Mouse (Mus musculus): ENCODE measurements at regions not wholly inside any gene's neighbourhood (a gene's known extent, or its start where the extent isn't known, plus 50 kb on each side); places are given as distances from the start of the nearest gene placed in this dataset.
"Not testable (repeated sequence)": the region's sequence is repeated elsewhere in the genome, so short reads cannot be mapped to it uniquely, and the experiment has no call there.

GRCm38 (mm10) chr14:107214391-107214790 is 1108.4 kb downstream of the Trim52 start:
- no peaks in the 10 kb centered on the region for H3K4me1 ChIP-seq (ENCODE audit: insufficient read depth, low read length)
- WGBS, result 84% methylated on average over 2 of the region's 2 CpGs
- no peak overlapping the region for H3K4me2 ChIP-seq (ENCODE audit: low read depth, low read length)
- DNase-seq (ENCODE audit: low spot score) (no peak), ATAC-seq (no peak)
- H3K27me3 ChIP-seq (ENCODE audit: insufficient read depth, low read length), result no peaks in the 10 kb centered on the region
- no peaks in the 10 kb centered on the region for H3K9me3 ChIP-seq (ENCODE audit: low read length)
- H3K36me3 ChIP-seq (ENCODE audit: insufficient read depth, low read length), result no peaks in the 10 kb centered on the region
- TF ChIP-seq CTCF (IDR thresholded peaks at IDR 0.05; ENCODE audit: low read depth), result no peak
- no peak overlapping the region for H3K9ac ChIP-seq (replicated peaks; ENCODE audit: low read length)
- H3K4me3 ChIP-seq (ENCODE audit: low read length), result no peak overlapping the region
- H3K27ac ChIP-seq, result no peak overlapping the region

DNA sequence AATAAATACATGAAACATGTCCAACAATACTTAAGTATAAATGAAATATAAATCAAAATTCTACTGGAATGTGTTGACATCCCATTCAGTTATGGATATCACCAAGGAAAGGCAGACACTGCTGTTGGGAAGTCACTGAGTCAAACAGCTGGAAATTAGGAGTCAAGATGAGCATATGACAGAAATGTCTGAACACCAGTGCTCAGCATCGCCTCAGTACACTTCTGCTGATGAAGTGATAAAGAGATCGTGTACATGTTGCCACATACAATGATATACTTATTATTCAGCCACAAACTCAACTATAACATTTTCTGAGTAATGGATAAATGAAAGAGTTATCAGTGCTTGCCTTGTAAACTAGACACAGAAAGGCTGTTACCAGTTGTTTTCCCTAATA is 1158.2 kb downstream of the Trim52 start:
- Histone ChIP-seq H3K9me3 (ENCODE audit: low read length) (no peaks in the 10 kb centered on the region), H3K4me1 (ENCODE audit: insufficient read depth, low read length) (no peaks in the 10 kb centered on the region), H3K36me3 (ENCODE audit: insufficient read depth, low read length) (no peaks in the 10 kb centered on the region), H3K4me3 (ENCODE audit: low read length) (no peak overlapping the region), H3K27ac (no peak overlapping the region), H3K27me3 (ENCODE audit: insufficient read depth, low read length) (no peaks in the 10 kb centered on the region), H3K9ac (replicated peaks; ENCODE audit: low read length) (no peak overlapping the region), H3K4me2 (ENCODE audit: low read depth, low read length) (no peak overlapping the region)
- WGBS, result 88% methylated on average over 2 of the region's 2 CpGs
- DNase-seq (ENCODE audit: low spot score), result no peak
- no peak for ATAC-seq
- no peak for TF ChIP-seq CTCF (IDR thresholded peaks at IDR 0.05; ENCODE audit: low read depth)

DNA sequence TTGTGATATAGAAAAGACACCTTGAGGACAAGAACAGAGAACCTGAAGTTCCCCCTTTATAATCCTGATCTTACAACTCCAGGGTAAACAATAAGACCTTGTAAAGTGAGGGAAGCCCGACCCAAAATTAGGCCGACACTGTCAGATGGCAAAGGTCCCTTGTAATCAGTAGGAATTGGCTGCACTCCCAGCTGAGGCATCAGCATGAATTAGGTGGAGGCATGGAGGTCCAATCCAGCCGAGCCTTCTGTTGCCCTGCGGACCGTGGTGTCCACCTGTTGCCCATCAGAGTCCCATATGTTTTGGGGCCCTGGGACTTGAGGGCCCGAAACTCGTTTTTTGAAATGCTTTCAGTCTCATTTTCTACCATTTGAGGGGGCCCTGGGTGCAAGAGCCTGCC is 1174.3 kb downstream of the Trim52 start:
- not testable (repeated sequence) for ATAC-seq; H3K9ac ChIP-seq (replicated peaks; ENCODE audit: low read length); H3K9me3 ChIP-seq (ENCODE audit: low read length); H3K4me2 ChIP-seq (ENCODE audit: low read depth, low read length); DNase-seq (ENCODE audit: low spot score); H3K4me1 ChIP-seq (ENCODE audit: insufficient read depth, low read length); H3K4me3 ChIP-seq (ENCODE audit: low read length); H3K27ac ChIP-seq; H3K27me3 ChIP-seq (ENCODE audit: insufficient read depth, low read length); H3K36me3 ChIP-seq (ENCODE audit: insufficient read depth, low read length)
- 67% methylated on average over 7 of the region's 7 CpGs for WGBS

DNA sequence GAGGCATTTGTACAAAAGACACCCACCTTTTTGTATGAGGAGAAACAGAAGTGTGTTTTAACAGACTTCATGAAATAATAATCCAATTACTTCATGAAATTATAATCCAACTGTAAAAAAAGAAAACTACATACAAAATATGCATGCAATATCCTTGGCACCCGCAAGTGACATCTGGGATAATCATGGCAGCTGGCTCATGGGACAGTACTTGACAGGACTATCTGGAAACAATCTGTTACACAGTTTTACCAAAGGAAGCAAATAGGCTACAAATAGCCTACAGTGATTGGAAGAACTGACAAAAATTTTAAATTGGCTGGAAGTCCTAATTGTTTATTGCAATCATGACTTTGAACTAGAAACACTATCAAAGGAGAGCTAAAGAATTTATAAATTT is 1223.3 kb downstream of the Trim52 start:
- Histone ChIP-seq H3K4me3 (ENCODE audit: low read length) (no peak overlapping the region), H3K9ac (replicated peaks; ENCODE audit: low read length) (no peak overlapping the region), H3K27ac (no peak overlapping the region), H3K4me2 (ENCODE audit: low read depth, low read length) (no peak overlapping the region), H3K9me3 (ENCODE audit: low read length) (no peaks in the 10 kb centered on the region), H3K36me3 (ENCODE audit: insufficient read depth, low read length) (no peaks in the 10 kb centered on the region), H3K4me1 (ENCODE audit: insufficient read depth, low read length) (no peaks in the 10 kb centered on the region), H3K27me3 (ENCODE audit: insufficient read depth, low read length) (no peaks in the 10 kb centered on the region)
- TF ChIP-seq CTCF (IDR thresholded peaks at IDR 0.05; ENCODE audit: low read depth), result no peak
- 54% methylated on average over 1 of the region's 1 CpGs for WGBS
- DNase-seq (ENCODE audit: low spot score) (peak; percentile 41), ATAC-seq (no peak)

DNA sequence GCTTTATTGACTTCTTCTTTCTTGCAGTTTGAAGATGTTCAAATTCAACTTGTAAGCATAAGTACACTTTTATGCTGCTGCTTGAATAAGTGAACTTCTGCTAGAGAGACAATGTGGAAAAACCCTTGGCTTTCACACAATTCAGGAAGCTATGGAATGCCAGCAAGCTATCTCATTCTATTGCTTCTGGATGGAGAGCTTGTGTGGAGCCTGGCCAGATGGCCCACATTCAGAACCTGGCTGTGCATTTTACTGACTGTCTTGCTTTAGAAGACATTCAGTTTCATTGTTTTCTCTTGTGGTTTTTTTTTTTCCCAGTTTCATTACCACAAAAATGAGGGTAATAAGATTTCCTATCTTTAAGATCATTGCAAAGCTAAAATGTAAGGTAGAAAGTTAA is 1234.2 kb downstream of the Trim52 start:
- no peaks in the 10 kb centered on the region for H3K9me3 ChIP-seq (ENCODE audit: low read length)
- no peaks in the 10 kb centered on the region for H3K4me1 ChIP-seq (ENCODE audit: insufficient read depth, low read length)
- H3K4me3 ChIP-seq (ENCODE audit: low read length), result no peak overlapping the region
- TF ChIP-seq CTCF (IDR thresholded peaks at IDR 0.05; ENCODE audit: low read depth), result no peak
- H3K4me2 ChIP-seq (ENCODE audit: low read depth, low read length), result no peak overlapping the region
- DNase-seq (ENCODE audit: low spot score) (peak; percentile 44), ATAC-seq (no peak)
- H3K27me3 ChIP-seq (ENCODE audit: insufficient read depth, low read length), result no peaks in the 10 kb centered on the region
- no peak overlapping the region for H3K9ac ChIP-seq (replicated peaks; ENCODE audit: low read length)
- no peaks in the 10 kb centered on the region for H3K36me3 ChIP-seq (ENCODE audit: insufficient read depth, low read length)
- no peak overlapping the region for H3K27ac ChIP-seq

DNA sequence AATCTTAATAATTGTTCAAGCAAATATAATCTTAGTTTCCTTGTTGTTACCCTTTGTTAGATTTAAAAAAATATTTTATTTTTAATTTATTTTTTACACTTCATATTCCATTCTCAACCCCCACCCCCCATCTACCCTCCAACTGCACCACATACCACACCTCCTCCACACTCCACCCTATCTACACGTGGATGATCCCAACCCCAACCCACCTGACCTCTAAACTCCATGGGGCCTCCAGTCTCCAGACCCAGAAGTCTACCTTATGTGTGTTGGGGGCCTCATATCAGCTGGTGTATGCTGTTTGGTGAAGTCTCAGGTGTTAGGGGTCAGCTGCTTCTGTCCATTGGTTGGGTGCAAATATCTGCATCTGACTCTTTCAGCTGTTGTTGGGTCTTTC is 1256.8 kb downstream of the Trim52 start:
- no peak for TF ChIP-seq CTCF (IDR thresholded peaks at IDR 0.05; ENCODE audit: low read depth)
- ATAC-seq, result no peak
- no peak overlapping the region for H3K4me2 ChIP-seq (ENCODE audit: low read depth, low read length)
- no peaks in the 10 kb centered on the region for H3K4me1 ChIP-seq (ENCODE audit: insufficient read depth, low read length)
- H3K9me3 ChIP-seq (ENCODE audit: low read length), result no peaks in the 10 kb centered on the region
- no peak overlapping the region for H3K27ac ChIP-seq
- no peak overlapping the region for H3K4me3 ChIP-seq (ENCODE audit: low read length)
- WGBS, result 50% methylated on average over 1 of the region's 1 CpGs
- no peak overlapping the region for H3K9ac ChIP-seq (replicated peaks; ENCODE audit: low read length)
- no peaks in the 10 kb centered on the region for H3K36me3 ChIP-seq (ENCODE audit: insufficient read depth, low read length)
- H3K27me3 ChIP-seq (ENCODE audit: insufficient read depth, low read length), result no peaks in the 10 kb centered on the region
- no peak for DNase-seq (ENCODE audit: low spot score)
